Mouse (Mus musculus) megakaryocyte, embryonic 14.5 days (primary cell): ENCODE measurements around the gene Dolk.

ENCODE experiments used
- FLI1 ChIP-seq: IDR thresholded peaks from 2 replicates; pipeline ENCODE4 v1.6.1; 2012; ENCODE audit warnings: low read length, inconsistent platforms, mixed read lengths
- GATA1 ChIP-seq: IDR thresholded peaks from 3 replicates; pipeline ENCODE4 v1.6.1; 2012; ENCODE audit warnings: mixed read lengths, low read length, inconsistent platforms, borderline replicate concordance

GRCm38 (mm10) chr2:30236426-30237198 is 49.5 kb downstream of the Dolk start:
- TF ChIP-seq FLI1 (no peak), GATA1 (no peak)
